Mouse (Mus musculus): Measurements from ENCODE around the gene Lpcat3.

Lpcat3 gene

DNA sequence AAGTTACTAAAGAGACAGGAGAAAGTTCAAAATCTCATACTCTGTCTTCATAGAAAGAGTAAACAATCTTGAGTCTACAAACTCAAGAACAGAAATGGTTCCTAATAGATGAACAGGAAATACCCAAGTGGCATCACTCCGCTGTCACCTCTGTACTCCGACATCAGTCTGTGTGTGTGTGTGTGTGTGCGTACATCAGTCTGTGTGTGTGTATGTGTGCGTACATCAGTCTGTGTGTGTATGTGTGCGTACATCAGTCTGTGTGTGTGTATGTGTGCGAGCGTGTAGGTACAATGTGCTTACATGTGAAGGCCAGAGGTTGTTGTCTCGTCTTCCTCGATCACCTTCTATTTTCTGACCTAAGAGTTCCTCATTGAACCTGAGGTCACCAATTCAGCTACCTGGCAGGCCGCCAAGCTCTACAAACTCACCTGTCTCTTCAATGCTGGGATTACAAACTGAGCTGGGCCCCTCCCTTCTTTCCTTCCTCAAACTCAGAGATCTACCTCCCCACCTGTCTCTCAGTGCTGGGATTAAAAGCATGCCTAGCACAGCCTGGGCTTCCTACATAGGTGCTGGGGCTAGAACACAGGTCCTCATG lies 45.6 kb downstream of the Lpcat3 start:
- no peak for DNase-seq

DNA sequence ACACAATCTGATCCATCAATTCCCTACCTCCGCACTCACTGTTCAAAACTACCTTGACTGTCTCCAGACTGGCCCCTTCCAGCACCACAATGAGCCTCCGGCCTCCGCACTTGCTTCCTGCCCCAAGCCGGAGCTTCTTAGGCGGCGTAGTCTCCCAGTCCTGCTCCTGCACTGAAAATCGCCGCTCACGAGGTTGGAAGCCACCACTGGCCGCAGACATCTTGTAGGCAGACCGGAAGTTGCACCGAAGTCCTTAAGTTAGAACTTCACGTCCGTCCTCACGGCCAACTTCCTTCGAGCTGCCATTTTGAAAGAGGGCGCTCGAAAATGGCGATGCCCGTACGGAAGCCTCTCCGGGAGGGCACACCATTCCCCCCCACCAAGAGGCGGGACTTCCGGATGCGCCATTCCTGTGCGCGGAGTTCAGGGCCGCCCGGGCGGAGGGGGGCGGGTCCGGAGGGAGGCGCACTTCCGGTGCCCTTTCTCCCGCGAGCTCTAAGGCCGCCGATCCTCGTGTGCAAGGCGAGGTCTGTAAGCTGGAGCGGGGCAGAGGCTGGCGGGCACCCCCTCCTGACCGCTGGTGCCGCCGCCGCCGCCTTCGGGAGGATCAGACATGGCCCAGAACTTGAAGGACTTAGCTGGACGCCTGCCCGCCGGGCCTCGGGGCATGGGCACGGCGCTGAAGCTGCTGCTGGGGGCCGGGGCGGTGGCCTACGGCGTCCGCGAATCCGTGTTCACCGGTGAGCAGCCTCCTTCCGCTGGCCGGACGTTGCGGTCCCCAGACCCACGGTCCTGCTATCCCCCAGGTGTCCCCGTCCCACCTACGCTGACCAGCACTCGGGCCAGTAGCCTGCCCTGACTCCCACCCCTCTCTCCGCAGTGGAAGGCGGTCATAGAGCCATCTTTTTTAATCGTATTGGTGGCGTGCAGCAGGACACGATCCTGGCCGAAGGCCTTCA lies 49.3 kb downstream of the Lpcat3 start, which contains the start of the genes Emg1 and Phb2:
TSS of gene Emg1 (minus strand) at position 355 of the 959 bp plus-strand sequence.
TSS of gene Phb2 (plus strand) at position 513 of the 959 bp plus-strand sequence.
- peak; percentile 99 for DNase-seq

DNA sequence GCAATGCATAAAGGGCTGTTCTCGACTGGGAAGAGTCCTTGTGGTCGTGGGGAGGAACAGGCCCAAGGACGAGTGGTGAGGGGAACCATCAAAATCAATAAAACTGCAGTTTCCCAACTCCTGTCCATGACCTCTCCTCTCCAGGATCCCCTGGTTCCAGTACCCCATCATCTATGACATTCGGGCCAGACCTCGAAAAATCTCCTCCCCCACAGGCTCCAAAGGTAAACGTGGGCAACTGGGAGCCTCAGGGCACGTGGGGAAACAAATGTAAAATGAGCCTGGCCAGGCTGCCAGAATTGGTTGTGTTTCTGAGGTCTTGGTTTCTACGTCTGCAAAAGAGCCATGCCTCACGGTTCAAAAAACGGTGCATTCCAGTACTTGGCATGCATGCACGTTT lies 50.1 kb downstream of the Lpcat3 start:
- DNase-seq = no peak

DNA sequence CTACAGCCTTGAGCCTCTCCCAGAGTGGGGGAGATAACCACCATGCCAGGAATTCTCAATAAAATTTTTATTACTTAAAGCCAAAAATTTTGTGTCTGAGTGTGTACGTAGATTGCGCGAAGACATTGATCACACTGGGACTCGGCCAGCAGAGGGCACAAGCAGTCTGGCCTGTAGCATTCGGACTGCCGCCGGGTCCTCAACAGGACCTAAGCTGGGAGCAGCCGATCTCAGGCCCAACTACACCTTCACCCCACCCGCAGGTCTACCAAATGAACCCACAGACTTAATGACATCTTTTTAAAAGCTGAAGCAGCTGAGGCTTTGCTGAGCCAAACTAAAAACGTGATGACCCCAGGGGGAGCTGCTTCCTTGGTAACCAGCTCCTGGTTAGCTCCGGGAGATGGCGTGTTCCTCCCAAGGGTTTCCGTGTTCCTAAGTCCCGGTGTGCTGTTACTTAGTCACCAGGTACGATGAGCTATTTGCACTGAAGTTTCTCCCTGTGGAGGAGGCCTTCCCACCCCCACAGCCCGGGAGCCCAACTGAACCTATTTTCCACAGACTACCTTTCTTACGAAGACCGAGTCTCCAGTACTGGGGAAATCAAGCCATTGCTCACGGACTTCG lies 54.1 kb downstream of the Lpcat3 start:
- DNase-seq = peak; percentile 60

DNA sequence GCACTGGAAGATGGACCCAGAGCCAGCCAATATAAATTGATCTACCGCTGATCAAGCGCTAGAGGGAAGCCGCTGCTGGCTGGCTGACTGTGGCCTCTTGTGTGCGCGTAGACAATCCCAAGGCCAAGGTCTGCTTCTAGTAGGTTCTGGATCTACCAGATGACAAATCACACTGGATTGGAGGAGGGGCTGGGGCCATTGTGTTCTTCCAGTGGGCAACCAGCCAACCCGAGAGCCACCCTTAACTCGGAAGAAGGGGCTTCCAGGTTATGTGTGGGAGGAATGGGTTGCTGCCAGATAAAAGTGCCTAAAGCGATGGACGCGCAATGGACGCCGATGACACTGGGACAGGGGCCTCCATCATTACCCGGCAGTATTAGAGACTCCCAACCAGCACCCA lies 55.1 kb downstream of the Lpcat3 start:
- no peak for DNase-seq

DNA sequence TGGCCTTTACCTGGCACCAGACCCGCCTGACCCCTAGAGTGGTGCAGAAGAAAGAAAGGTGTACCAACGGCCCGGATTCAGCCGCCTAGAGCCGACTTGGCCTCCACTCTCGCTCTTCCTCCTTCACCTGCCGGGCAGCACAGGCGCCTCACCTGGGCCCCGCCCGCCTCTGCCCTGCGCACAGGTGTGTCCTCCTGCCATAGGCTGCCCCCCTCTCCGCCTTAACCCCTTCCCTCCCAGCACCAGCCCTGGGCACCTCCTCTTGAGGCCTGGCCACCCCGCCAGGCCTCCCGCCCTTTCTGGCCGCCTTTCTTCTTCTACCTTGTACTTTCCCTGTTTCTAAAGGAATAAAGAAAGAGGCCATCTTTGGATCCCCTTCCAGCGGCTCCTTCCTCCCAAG lies 55.9 kb downstream of the Lpcat3 start:
- DNase-seq = peak; percentile 74

DNA sequence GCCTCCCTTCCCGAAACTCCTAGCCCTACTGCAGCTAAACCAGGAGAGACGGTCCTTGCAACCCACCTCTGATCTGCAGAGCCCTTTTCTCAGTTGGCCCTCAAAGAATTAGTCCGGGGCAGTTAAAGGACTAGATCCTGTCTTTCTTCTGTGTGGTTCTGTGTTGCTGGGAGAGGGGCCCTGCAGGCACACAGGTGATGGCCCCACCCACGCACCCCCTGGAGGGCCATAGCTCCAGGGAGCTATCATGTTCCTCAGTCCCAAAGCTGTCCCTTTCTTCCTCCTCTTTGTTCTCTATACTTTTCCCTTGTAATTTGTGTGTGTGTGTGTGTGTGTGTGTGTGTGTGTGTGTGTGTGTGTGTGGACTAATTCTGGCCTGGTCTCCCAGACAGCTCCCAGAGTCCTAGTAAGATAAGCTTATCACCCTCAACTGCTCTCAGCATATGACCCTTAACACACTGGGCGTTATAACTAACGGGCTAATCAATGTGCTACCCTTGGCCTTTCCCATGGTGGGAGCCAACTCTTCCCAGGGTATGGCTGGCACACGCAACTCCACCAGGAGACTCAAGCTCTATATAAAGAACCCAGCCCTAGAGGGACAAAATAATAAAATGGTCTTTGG lies 56.6 kb downstream of the Lpcat3 start:
- no peak for DNase-seq

DNA sequence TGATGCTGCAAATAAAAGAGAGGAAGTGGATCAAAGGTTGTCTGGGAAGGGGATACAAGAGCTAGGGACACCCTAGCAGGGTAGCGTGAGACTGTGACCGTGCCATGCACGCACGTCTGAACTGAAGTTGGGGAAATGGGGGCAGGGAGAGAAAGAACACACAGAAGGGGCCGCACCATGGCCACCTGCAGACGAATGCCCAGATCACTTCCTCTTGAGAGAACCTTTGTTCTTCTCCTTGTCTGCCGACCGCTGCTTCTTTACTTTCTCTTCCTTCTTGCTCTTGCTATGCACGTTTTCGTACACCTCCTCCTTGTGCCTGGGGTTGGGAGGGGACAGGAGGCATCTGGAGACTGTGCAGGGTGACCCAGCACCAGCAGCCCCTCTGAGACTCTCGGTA lies 58.1 kb downstream of the Lpcat3 start:
- no peak for DNase-seq

DNA sequence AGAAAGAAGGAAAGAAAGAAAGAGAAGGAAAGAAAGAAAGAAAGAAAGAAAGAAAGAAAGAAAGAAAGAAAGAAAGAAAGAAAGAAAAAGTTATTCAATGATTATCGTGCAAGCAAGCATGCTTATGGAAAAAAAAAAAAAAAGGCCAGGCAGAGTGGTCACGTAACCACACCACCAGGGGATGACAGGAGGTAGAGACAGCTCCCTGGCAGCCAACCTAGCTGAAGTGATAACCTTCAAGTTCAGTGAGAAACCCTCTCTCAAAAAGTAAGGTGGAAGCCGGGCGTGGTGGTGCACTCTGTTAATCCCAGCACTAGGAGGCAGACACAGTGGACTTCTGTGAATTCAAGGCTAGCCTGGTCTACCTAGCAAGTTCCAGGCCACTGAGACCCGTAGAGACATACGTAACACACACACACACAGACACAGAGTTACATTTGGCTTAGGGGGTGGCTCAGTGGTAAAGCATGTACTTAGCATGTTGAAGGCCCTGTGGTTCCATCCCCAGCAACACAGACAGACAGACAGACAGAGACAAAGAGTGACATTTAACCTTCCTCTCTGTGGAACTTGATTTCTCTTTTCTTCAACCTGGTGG lies 60.1 kb downstream of the Lpcat3 start:
- no peak for DNase-seq

DNA sequence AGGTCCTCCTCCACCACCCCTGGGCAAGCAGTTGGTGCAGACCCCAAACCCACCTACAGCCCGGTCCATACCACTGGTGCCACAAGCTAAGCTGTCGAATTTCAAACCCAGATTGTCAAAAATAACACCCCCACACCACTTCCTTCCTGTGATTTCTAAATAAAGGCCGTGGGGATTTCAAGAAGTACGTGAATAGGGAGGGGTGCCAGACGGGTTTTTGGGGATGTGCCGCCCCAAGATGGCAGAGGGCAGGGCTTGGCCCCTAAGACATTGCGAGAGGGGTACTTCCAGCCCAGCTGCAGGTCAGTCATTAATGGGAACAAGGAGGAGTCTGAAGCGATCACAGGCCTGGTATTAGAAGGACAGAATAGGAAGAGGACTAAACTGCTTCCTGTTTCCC lies 60.7 kb downstream of the Lpcat3 start:
- no peak for DNase-seq

DNA sequence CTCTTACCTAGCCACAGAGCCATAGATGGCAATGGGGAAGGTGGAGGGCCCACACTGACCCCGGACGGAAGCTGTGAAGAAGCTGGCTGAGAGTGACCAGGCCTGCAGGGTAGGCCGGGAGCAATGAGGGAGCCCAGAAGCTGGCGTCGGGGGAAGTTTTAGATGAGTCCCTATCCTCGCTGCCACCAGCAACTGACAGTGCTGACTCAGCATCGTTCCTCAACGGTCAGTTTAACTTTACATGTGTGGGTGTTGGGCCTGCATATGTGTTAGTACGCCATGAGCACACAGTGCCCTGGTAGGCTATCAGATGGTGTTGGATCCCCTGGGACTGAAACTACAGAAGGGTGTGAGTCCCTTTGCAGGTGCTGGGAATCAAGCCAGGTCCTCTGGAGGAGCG lies 61.6 kb downstream of the Lpcat3 start:
- DNase-seq = no peak

DNA sequence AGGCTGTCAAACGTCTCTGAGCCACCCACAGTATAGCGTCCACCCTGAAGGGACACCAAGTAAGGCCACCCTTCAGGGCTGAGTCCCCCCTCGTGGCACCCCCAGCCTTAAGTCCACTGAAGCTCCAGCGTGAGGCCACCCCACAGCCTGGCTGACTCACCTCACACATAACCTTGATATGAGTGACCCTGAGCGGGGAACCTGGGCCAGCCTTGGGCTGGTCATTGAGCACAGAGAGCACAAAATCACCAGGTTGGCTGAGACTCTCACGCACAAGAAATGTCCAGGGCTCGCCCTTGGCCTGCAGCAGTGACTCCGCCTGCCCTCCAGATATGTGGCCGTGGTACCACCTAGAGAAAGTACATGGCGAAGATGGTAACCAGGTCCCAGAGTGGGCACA lies 65.8 kb downstream of the Lpcat3 start:
- DNase-seq = no peak

DNA sequence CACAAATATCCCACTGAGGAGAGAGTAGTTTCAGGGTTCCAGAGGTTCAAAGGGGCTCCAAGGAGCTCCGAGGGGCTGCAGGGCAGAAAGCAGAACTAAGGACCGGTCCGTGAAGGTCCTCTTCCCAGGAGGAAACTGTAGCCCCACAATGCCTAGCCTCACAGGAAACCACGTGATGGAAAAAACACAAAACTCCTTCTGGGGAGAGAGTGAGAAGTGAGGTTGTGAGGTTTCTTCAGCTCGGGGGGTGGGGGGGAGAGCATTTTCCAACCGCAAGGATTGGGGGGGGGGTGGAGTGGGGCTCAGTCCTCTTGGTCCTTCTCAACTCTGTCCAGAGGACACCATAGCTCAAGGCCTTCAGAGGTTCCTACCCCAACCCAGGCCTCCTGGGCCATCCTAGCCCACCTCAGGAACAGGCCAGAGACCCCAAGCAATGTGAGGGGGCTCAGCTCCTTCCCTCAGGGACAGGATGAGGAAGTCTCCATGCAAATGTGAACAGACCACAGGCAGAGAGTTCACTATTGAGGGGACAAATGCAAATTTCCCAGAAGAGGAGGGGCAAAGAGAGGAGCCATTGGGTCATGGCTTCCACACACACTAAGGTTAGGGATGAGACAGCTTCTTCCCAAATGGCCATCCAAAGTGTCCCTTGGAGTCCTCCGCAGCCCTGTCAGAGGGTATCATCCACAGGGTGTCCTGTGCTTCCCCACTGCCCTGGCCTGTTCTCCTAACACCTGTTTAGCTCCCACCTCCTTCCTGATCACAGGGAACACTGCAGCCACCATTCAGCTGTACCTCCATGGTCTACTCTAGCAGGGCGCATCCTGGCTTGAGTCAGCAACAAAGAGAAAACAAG lies 67.3 kb downstream of the Lpcat3 start:
- no peak for DNase-seq

DNA sequence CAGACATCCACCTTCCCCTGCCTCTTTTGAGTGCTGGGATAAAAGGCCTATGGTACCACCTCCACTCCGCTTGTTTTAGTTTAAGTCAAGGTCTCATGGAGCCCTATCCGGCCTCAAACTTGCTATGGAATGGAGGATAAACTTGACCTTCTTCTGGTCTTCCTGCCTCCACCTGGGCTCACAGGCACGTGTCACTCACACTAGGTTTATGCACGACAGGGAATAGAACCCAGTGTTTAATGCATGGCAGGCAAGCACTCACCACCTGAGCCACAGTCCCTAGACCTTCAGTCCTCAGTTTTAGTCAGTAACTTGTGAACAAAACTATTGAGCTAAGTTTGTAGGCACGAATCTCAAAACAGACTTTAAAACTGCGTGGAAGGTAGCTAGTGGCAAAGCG lies 68.2 kb downstream of the Lpcat3 start:
- DNase-seq = no peak

DNA sequence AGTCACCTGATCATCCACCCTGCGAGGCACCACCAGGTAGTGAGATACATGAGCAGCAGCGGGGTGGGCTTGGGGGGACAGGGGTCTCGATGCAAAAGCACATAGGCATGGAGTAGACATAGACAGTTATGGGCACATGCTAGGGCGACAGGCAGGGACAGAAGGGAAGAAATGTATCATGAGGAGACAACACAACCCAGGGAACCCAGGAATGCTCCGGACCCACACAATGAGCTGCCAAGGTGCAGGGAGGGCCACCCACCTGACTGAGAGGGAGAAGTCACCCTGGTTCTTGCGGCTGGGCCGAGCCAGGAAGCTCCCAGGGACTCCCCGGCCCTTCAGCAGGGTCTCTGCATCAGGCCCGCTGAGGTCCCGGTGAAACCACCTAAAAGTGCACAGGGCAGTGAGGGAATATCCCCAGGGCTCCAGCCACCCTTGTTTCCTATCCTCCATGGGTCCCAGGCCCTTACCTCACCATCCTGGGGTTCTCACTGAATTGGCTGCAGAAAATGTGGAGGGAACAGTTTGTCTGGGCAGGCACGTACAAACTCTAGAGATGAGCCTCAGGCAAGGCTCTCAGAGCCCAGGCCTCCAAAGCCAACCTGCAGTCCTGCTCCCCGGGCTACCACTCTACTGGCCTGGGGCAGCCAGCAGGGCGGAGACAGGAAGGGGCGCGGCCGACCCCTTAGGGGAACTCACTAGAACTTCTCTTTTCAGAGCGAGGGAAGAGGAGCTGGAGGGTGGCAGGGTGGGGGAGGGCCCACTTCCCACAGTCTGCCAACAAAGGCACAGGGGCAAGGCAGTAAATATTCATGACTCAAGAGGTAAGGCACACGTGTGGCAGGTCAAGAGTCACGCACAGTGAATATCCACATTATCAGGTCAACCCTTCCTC lies 69.9 kb downstream of the Lpcat3 start:
- DNase-seq = no peak

DNA sequence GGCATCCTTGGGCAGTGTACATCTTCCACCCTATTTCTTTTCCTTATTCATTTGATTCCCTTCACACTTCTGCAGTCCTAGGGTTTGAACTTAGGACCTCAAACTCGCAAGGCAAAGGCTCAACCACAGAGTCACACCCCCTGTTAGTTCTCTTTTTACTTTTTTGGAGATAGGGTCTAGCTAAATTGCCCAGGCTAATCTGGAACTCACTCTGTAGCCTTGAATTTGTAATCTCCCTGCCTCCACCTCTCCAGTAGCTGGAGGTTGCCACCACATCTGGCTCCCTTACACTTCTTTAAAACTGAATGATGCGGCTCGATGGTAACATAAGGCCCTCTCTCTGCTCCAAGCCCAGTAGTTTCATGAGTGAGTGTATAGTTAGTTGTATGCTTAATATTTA lies 71.6 kb downstream of the Lpcat3 start:
- no peak for DNase-seq

DNA sequence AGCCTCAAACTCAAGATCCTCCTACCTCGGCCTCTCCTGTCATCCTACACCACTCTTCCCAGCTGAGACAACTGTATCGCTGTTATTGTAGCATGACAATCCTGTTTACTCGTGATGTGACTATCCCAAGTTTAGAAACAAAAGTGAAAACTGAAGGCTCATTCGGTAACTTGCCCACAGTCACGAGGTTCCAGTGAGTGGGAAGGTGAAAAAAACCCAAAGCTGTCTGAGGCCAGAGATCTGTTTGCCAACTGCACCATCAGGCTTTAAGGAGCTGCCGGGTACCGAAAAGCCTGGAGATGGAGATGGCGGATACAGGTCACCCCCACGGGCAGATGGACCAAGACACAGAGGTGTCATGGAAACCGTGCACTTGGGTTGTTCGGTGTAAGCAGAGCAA lies 74.2 kb downstream of the Lpcat3 start:
- DNase-seq = no peak

DNA sequence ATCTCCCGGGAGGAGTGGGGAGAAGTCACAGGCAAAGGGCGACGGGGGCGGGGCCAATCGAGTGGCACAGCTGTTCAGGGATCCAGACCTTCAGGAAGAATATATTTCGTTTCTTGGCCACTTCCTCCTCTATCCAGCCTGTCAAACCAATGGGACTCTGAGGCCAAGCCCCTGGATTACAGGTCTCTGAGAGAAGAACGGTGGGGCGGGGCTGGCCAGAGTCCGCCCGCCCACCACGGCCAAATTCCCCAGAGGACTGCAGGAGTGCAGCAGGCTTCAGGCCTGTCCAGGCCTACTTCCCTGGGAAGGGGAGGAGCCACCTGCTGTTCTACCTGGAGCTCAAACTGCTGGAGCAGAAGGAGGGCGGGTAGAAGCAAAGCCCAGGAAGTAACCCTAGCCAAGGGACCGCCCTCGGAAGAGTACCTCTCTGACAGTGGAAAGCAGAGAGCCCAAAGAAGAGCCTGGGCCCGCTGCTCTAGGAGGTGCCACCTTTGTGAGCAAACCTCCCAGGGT lies 75.7 kb downstream of the Lpcat3 start, which contains the start of gene Ptpn6:
TSS of gene Ptpn6 (minus strand) at position 204 of the 513 bp plus-strand sequence.
- DNase-seq = peak; percentile 93

DNA sequence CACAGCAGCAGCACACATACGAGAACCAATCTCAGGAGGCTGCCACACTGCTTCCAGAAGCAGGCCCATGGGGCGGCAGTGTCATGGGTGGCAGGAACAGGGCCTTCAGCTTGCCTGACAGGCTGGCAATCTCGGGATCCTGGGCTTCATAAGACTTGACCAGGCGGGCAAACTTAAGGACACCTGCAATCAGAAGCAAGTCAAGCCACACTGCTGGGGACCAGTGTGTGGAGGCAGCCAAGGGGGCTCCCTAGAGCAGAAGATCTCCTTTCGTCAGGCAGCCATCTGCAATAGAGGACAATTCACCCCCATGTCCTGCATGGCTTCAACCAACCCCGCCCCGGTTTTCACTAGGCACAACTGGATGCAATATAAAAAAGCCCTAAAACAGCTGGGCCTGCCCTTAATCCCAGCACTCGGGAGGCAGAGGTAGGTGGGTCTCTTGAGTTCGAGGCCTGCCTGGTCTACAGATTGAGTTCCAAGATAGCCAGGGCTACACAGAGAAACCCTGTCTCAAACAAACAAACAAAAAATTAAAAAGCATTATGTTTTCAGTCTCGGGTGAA lies 76.5 kb downstream of the Lpcat3 start:
- DNase-seq = no peak
